Mouse (Mus musculus): ENCODE measurements around the gene Fbxl2.

Fbxl2 gene

DNA sequence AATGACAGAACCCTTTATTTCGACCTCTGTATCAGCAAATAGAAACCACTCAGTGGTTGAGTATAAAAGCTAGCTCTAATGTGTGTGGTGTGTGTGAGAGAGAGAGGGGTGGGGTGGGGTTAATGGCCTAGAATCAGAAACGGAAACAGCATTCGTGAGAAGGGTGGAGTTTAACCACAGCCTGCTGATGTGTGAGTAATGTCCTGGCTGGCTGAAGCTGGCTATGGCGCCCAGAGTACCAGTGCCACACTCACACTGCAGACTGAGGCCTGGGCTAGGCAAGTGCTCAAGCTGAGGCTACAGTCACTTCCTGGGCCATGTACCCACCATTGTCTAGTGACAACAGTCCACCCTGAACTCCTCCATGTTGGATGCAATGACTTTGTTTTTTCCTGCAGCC lies 29.6 kb downstream of the Fbxl2 start:
- DNase-seq, result no peak

DNA sequence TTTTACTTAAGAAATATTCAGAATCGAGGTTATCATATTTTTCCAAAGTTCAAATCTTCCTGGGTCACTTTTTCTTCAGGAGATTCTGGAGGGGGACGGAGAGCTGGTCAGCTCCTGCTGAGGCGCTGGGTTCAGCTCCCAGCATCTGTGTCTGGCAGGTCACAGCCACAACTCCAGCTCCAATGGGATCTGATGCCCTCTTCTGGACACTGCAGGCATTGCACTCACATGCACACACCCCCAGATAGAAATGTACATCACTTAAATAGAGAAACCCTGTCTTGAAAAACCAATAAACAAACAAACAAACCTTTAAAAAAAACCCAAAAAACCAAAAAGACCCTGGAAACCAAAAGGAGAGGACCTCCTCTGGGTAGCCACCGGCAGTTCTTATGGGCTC lies 30.3 kb downstream of the Fbxl2 start:
- DNase-seq, result no peak

DNA sequence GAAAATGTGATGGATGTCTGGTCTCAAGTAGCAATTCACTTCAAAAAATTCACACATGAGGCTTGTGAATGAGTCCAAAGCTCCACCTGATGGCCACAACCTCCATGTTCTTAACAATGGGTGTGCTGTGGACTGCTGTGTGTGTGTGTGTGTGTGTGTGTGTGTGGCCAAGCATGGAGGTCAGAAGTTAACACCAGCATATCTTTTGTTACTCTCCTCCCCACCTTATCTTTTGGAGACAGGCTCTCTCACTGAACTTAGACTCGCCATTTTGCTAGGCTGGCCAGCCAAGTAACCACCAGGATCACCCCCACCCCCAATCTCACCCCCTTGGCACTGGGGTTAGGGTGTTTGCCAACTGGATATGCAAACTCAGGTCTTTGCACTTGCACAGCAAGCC lies 32.0 kb downstream of the Fbxl2 start:
- DNase-seq, result no peak

DNA sequence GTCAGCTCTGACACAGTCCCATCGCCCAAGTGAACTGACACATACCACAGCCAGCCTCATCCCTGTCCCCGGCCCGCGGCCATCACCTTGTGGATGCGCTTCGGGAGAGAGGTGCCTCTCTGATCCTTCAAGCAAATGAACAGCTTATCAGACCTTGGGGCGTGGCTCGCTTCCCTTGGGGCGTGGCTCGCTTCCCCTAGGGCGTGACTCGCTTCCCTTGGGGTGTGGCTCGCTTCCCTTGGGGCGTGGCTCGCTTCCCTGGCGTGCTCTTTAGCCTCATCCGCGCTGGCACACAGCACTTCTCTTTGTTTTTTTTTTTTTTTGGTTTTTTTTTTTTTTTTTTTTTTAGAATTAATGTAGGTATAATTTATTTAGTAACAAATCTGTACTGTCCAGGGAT lies 34.8 kb downstream of the Fbxl2 start:
- DNase-seq, result no peak

DNA sequence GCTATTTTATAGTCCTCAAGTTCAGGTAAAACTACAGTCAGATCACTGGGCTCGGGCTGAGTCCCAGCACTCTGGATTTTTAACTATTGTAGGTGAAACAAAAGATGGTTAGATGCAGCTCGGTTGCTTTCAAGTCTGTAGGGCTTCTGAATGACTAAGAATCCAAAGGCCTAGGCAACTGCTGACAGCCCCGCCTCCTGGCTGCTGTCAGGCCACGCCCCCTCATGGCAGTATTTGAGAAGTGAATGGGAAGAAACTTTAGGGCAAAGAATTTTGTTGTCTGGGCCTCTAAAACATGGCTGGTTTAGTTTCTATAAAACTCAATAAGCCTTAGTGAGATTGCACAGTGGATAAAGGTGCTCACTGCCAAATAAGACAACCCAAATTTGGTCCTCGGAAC lies 36.5 kb downstream of the Fbxl2 start:
- peak; percentile 32 for DNase-seq

DNA sequence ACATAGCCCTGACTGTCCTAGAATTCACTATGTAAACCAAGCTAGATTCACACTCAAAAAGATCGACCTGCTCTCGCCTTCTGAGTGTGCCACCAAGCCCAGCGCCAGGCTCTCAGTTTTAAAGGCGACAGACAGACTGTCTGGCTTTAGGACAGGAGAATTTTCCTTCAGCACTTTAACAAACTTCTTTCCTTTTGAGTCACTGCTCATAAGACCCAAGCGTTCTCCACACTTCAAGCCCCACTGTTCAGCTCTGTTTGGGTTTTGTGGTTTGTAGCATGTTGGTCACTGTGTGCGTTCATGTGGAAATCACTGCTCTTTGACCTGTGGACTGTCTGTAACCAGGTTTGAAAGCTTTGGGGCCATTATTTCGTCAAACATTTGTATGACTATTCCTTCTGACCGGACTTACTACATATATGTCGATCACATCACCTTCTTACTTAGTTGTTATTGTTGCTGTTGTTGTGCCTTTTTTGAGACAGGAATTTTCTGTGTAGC lies 38.1 kb downstream of the Fbxl2 start:
- DNase-seq, result no peak

DNA sequence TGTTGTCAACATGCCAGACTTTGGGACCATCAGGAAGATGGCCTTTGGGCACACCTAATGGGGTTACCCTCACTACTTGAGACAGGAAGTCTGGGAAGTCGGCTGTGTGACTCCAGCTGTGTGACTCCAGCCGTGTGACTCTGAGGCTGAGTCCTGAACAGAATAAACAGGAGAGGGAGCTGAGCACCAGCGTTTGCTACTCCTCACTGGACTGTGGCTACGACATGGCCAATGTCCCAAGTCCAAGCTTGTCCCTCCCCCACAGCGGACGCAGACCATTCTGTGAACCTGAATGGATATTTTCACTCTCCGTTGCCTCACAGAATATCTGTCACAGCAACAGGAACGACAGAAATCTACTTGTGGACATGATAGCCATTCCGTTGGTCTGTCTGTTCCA lies 39.2 kb downstream of the Fbxl2 start:
- DNase-seq, result no peak

DNA sequence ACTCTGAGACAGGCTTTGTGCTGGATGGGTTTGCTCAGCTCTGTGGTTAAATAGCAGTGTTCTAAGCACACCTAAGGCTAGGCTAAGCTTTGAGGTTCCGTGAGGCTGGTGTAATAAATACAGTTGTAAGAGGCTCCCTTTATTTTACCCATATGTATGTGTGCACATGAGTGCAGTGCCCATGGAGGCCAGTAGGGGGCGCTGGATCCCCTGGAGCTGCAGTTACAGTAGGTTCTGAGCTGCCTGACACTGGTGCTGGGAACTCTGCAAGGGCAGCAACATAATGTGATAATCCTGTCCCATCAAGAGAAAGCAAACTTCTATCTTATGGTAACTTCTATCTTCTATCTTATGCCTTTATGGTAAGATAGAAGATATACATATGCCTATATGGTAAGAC lies 47.7 kb downstream of the Fbxl2 start:
- DNase-seq, result no peak

DNA sequence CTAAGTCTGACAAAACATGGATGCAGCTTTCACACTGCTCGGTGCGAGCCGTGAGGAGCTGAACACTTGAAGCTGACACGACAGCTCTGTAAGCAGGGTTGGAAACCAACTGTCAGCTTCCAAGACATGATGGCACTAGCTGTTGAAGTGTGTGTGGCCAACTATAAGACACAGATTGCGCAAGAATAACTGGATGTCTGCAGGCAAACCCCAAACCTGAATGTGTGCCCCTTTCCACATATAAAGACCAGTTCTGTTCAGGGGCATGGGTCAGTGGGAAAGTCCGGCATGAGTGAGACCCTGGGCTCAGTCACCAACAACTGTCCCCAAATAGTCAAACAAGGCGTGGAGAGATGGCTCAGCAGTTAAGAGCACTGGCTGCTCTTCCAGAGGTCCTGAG lies 53.2 kb downstream of the Fbxl2 start:
- no peak for DNase-seq

DNA sequence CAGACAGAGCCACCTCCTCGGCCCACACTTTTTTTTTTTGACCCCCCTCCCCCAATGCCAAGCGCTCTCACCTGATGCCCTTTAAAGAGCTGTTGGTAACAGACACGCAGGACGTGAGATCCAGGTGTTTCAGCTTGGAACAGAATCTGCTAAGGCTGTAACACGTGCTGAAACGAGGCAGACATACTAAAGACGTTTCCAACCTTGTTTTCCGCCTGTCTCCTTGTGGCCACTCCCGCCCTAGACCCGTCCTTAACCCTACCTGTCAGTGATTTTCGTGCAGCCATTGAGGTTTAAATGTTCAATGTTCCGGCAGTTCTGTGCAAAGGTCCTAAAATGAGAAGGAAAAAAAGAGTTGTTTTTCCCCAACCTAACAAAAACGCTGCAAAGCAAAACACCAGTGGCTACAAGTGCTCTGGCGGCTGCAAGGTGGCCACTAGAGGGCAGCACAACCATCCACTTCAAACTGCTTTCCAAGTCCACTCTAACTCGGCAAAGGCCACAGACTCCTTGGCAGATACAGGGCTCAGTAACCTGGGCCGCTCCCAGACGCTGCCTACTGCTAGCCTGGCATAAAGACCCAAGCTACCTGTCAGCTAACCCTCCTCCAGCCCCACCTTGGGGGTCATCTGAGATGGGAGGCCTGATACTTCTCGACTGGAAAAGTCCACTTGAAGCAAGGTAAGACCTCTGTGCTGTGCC lies 55.3 kb downstream of the Fbxl2 start:
- DNase-seq, result peak; percentile 88

DNA sequence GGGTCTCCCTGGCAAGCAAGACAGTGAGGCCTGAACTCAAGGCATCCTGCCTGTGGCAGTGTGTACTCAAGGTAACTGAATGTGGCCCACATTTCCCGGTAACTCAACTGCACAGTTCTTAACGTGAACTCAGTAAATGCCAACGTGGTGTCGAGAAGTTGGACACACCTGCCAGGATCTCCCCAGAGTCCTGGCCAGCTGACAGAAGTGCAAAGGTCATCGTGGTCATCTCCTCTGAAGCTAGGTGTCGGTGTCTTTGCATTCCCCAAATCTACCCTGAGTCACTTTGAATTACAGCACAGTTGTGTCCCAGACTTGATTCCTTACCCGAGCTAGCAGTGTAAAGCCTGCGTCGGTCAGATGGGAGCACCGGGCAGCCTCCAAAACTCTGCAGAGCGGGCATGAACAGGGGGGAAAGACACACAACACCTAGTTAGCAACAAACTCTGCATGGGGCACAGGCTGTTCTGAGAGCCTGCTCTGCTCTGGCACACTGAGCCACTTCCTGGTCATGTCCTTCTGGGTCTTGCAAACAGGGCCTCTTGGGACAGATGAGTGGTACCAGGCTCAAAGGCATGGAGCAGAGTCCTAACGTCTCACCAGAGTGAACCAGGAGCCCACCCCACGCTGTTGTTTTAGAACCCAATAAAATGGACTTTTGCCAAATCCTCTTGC lies 60.9 kb downstream of the Fbxl2 start:
- no peak for DNase-seq

DNA sequence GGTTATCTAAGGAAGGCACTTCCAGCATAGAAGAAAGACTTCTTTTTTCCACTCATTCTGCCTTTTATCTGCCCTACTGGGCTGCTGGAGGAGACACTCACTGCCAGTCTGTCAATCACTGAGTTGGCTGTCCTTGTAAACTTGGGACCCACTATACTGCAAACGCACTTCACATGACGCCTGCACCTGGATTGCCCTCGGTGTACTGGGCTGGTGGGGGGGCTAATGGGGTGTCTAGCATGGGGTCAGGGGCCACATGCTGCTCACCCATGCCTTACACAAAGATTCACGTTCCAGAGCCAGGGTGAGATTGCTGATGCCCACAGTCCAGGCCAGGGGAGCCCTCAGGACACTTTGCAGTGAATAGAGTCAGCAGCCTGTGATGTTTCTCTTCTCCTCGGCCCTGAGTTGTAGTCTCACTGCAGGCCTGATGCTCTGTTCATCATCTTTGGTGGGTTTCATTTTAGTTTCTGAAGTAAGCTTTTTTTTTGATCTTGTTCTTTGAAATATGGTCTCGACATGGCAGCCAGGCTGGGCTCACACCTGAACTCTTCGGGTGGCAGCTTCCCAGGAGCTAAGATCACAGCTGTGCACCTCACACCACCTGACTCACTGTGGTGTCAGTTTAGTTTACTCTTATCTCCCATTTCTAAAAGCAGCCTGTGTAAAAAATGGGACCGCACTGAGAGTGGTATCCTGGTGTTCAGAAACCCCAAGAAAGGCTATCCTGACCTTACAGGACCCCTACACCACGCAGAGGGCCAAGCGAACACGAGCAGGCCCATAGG lies 62.9 kb downstream of the Fbxl2 start:
- DNase-seq, result no peak

DNA sequence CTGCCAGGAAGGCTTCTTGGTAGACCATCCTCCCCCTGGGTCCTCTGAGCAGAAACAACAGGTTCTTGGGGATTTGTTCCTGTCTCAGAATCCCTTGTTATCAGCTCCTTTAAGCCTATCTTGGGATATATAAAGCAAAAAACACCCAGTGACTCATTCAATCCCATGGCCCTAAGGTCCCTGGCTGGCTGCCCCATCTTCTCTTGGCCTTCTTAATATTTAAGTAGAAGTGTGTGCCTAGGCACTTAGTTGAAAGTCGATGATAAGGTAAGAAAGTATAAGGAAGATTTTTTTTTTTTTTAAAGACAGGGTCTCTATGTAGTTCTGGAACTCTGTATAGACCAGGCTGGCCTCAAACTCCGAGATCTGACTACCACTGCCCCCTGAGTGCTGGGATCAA lies 63.5 kb downstream of the Fbxl2 start:
- no peak for DNase-seq

DNA sequence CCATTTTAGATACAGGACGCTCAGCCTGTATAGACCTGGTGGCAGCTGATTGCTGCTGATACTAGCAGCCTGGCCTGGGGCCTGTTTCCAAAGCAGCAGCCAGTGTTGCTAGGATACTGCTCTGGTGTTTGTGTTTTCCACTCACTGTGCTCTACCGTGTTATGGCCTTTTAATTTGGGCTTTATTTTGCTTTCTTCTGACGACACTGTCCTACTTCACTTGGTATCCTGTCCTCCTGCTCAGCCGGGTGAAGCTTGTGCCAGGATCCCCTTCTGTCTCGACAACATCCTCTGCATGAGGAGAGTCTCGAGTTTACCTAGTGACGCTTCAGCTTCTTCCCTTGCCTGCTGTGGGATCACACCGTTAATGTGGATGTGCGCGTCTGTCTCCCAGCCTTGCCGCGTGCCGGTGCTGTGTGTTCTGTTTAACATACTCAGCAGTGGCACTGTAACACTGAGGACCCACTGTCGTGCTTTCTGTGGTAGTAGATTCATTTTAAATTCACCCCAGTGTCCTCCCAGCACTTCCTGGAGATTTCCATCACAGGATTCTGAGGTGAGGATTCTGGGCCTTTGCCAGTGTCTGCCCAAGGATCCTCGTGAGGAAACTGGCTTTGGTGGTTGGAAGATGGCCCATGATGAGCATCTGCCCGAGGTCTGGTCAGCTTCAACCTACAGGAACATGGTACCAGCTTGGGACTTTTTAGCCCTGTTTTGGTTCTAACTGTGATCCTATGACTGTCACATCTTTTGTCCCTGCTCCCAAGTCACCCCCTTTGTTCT lies 64.7 kb downstream of the Fbxl2 start:
- DNase-seq, result peak; percentile 22

DNA sequence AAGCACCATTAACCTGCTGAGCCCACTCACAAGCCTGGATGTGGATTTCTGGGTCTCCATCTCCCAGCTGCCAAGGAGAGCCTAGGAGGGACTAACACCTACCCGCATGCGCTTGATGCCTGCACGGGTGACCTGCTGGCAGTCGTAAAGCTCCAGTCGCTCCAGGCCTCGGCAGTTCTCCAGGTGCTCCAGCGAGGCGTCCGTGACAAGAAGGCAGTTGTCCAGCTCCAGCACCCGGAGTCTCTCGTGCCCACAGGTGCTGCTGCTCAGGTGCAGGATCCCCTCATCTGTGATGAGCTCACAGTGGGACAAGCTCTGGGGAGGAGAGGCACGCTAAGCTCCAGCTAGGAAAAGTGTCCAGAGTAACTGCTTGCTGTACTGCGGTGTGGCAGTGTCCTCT lies 66.6 kb downstream of the Fbxl2 start:
- DNase-seq, result no peak

DNA sequence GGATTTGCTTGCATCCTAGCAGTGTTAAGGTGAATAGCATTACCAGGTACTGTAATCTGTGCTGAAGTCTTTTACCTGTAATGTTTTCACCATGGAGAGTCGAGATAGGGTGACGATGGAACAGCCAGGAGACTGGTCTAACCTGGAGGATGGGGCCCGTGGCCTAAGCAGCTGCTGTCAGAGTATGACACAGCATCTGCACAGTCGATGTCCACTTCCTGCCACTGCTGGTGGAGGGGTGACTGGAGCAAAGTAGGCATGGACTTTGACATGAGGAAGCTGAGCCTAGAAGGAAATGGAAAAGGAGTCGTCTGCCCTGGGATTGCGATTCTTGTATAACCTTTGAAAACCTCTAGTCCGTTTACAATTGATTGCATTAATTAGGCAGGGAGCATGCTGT lies 67.3 kb downstream of the Fbxl2 start:
- no peak for DNase-seq

DNA sequence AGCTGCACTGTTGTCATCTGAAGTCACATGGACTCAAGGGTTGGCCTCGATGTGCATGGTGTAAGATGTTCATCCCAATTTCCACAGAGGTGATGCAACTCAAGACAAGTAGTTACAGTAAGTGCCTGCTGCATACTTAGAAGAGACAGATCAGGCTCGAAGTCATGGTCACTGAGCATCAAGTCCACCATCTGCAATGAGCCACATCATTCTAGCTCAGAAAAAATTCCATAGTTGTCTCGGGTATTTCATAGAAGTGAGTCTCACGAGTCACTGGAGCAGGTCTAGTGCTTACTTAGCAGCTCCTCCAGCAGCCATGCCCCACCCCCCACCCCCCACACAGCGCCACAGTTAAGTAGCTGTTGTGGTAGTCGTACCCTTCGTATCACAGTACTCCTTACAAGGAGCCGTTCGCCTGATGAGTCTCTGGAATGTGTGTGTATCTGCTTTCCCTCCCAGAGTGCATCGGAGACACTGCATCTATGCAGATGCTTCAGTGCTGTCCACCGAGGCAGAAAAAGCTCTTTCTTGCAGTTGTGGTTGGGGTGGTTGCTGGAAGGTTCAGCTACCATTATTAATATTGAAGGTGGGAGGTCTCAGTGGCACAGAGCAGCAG lies 68.7 kb downstream of the Fbxl2 start:
- DNase-seq, result no peak

DNA sequence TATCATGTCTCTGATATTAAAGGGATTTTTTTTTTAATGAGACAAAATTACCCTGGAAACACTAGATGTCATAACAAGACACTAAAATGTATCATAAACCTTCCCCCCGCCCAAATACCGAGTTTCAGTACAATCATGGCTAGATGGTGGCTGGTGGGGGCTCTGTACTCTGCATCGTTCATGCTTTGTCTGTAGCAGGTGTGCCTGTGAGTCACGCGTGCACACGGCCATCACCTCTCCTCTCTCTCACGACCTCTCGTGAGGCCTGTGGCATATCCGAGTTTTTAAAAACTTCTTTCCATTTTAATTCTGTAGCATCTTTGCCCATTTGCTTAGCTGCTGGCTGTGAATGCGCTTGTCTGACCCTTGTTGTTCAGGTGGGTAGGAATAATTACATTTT lies 69.7 kb downstream of the Fbxl2 start:
- DNase-seq, result no peak

DNA sequence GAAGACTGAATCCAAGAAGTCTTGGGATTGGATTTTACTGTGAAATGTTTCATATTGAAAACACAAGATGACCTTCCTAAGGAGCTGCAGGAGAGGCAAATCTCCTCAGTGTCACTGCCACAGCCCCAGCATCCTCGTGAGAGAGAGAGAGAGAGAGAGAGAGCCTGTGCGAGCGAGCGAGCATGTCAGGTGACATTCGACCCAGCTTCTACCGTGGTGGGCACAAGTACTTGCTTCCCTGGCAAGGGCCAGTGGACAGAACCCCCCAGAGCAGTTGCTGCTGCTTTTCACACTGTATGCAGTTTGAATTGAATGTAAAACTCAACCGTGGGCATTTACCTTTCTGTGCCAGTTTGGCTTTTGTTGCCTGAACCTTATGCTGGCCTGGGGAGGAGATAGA lies 70.5 kb downstream of the Fbxl2 start:
- no peak for DNase-seq

DNA sequence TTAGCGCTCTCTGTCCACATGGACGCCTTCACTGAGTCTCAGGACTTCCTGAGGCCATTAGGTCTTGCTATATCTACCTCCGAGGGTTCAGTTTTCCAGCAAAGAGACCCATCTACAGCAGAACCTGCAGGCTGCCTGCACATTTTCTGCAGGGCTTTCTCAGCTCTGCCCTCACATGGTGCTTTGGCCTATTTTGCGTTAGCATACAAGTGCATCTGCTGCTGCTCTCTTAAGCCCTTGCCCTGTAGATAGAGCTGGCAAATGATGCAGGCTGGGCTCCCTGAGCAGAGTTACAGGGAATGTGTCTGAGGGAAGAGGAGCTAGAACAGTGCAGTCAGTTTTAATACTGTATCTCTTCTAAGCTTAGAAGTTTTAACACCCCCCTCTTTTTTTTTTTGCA lies 71.0 kb downstream of the Fbxl2 start:
- no peak for DNase-seq

DNA sequence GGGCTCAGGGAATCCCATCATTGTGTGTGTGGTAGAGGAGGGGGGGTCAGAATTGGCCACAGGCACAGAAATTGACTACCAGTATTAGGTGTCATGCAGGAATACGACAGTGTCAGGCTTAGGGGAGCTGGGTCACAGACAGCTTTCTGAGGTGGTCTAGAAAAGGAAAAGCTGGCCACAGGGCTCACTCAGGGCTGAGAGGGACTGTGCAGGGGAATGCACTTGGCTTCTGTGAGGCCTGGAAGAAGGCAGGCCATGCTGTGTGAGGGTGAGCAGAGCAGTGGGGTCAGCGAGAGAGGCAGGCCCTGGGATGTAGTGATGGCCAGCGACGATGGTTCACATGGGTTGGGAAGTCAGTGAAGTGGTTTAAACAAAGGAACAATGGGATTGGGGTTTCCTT lies 72.1 kb downstream of the Fbxl2 start:
- no peak for DNase-seq

DNA sequence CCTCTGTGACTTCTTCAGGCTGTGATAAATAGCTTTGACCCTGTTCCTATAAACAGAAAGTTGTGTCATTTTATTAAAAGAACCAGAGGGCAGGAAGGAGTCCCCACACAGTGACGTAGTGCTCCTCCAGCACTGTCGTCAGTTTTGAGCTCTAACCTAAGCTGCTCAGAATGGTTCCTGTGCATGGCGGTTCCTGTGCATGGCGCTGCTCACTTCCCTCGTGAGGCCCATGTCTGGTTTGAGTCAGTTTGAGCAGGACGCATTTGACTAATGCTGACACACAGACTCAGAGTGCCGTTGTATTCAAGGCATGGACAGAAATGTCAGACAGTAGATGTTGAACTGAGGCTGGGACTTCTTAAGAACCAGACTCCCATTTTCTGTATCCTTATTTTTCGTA lies 74.4 kb downstream of the Fbxl2 start:
- no peak for DNase-seq

DNA sequence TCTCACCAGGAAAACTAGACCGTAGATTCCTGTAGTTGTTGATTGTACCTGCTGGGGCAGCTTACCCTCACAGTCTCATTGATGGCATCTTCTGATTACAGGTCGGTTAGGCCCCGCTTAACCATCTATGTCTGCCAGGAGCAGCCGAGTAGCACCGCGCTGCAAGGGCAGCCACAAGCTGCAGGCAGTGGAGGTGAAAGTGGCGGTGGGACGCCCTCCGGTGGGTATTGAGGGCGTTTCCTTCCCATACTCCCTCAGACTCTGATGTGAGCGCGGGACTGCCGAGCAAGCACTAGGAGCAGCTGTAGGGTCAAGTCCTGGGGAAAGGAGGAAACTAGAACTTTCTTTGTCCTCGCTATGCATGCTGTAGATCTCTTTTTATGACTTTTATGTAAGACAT lies 76.0 kb downstream of the Fbxl2 start:
- no peak for DNase-seq

Data from embryo, embryonic 11 days (tissue).